Mouse (Mus musculus) neural tube, embryonic 13.5 days (tissue): ENCODE data around the gene Tgm2. TPM values are rescaled to one million over a fixed set of nuclear protein-coding genes. Genes with fewer than 3 reads are reported as not detected.

Source experiments
- ATAC-seq: fragments of 200-750 bp; cut with Nextera tagmentation; 2 replicates; pipeline ENCODE4 v1.8.0; 2017; ENCODE audit warnings: low read depth, mild to moderate bottlenecking, moderate TSS enrichment, moderate library complexity
- H3K27ac ChIP-seq: fragments of 300-500 bp; sonication (generic); replicated peaks from 2 replicates; pipeline ENCODE4 v1.5.1; 2015; ENCODE audit warnings: moderate library complexity, mild to moderate bottlenecking, inconsistent platforms
- H3K27me3 ChIP-seq: fragments of 300-500 bp; sonication (generic); 2 replicates; pipeline ENCODE4 v1.6.1; 2015; ENCODE audit warnings: mild to moderate bottlenecking, inconsistent platforms
- H3K36me3 ChIP-seq: fragments of 300-500 bp; sonication (generic); 2 replicates; pipeline ENCODE4 v1.6.1; 2015; ENCODE audit warnings: mild to moderate bottlenecking, inconsistent platforms
- H3K4me1 ChIP-seq: fragments of 300-500 bp; sonication (generic); replicated peaks from 2 replicates; pipeline ENCODE4 v1.6.1; 2015; ENCODE audit warnings: inconsistent platforms
- H3K4me2 ChIP-seq: fragments of 300-500 bp; sonication (generic); 2 replicates; pipeline ENCODE4 v1.6.1; 2015; ENCODE audit warnings: inconsistent platforms, mild to moderate bottlenecking, moderate library complexity
- H3K4me3 ChIP-seq: fragments of 300-500 bp; sonication (generic); 2 replicates; pipeline ENCODE4 v1.5.1; 2015; ENCODE audit warnings: mild to moderate bottlenecking, inconsistent platforms
- H3K9ac ChIP-seq: fragments of 300-500 bp; sonication (generic); 2 replicates; pipeline ENCODE4 v1.6.1; 2015; ENCODE audit warnings: moderate library complexity, mild to moderate bottlenecking, inconsistent platforms
- H3K9me3 ChIP-seq: fragments of 300-500 bp; sonication (generic); 2 replicates; pipeline ENCODE4 v1.6.1; 2016; ENCODE audit warnings: inconsistent platforms
- WGBS: fragments of 180-500 bp; shearing (Covaris S2); methylation state at CpG from one replicate; pipeline ENCODE4 v1.1.7; 2015; 5-methylcytosine and 5-hydroxymethylcytosine counted together
- polyA plus RNA-seq: library from polyadenylated mRNA; unstranded; fragments of >200 nt; fragmentation: Nextera tagmentation; extraction: Ambion mirVana; gene quantifications from 2 replicates; pipeline ENCODE4 v1.2.1, GENCODE M21; 2015

The Tgm2 gene
- polyA plus RNA-seq: 11.0 and 12.0 TPM in 2 replicates

GRCm38 (mm10) chr2:158146223-158146622 lies at the start of gene Tgm2:
TSS of gene Tgm2 (minus strand) at chr2:158146436.
- peak within 1 kb of the TSS; percentile 56 for H3K4me2 ChIP-seq
- H3K9ac ChIP-seq: peak within 1 kb of the TSS; percentile 53
- WGBS: 3% methylated on average over 26 of the region's 33 CpGs

GRCm38 (mm10) chr2:158194945-158195640 lies 48.9 kb upstream of the Tgm2 start:
- Histone ChIP-seq H3K9me3 (no peaks in the 10 kb centered on the region), H3K4me2 (no peak overlapping the region), H3K4me1 (peaks cover 40% of the 10 kb centered on the region), H3K36me3 (0 out of 2 replicates have a peak, but pooled peaks cover 4% of the 10 kb centered on the region), H3K27me3 (no peaks in the 10 kb centered on the region), H3K4me3 (no peak overlapping the region), H3K27ac (peak overlapping the region; percentile 74), H3K9ac (no peak overlapping the region)
- 13% methylated on average over 10 of the region's 10 CpGs for WGBS
- ATAC-seq: no peak

More at GRCm38 (mm10) chr2:158146223-158146622, at the start of gene Tgm2:
- H3K4me1 ChIP-seq: peaks cover 19% of the 10 kb centered on the region
- H3K27me3 ChIP-seq: peaks cover 12% of the 10 kb centered on the region
- H3K9me3 ChIP-seq: 0 out of 2 replicates have a peak, but pooled peaks cover 4% of the 10 kb centered on the region
- H3K27ac ChIP-seq: no peak within 1 kb of the TSS
- peak within 1 kb of the TSS; percentile 33 for H3K4me3 ChIP-seq
- no peaks in the 10 kb centered on the region for H3K36me3 ChIP-seq
- ATAC-seq: 0 out of 2 replicates have a peak, but pooled peaks have one; percentile 38

GRCm38 (mm10) chr2:158193611-158194336 lies 47.5 kb upstream of the Tgm2 start:
- peak overlapping the region; percentile 74 for H3K27ac ChIP-seq
- peak; percentile 54 for ATAC-seq
- H3K36me3 ChIP-seq: no peaks in the 10 kb centered on the region
- H3K9ac ChIP-seq: no peak overlapping the region
- 30% methylated on average over 10 of the region's 10 CpGs for WGBS
- no peak overlapping the region for H3K4me3 ChIP-seq
- H3K4me2 ChIP-seq: no peak overlapping the region
- H3K27me3 ChIP-seq: no peaks in the 10 kb centered on the region
- H3K4me1 ChIP-seq: peaks cover 44% of the 10 kb centered on the region
- no peaks in the 10 kb centered on the region for H3K9me3 ChIP-seq

- no peak overlapping the region for H3K4me3 ChIP-seq
These were observed 44.9 kb upstream of the Tgm2 start for GRCm38 (mm10) chr2:158191098-158191497.

GRCm38 (mm10) chr2:158189451-158189850 lies 43.2 kb upstream of the Tgm2 start:
- no peak overlapping the region for H3K27ac ChIP-seq
- no peak overlapping the region for H3K9ac ChIP-seq
- H3K36me3 ChIP-seq: no peaks in the 10 kb centered on the region
- H3K27me3 ChIP-seq: no peaks in the 10 kb centered on the region
- ATAC-seq: no peak
- no peak overlapping the region for H3K4me2 ChIP-seq
- peaks cover 48% of the 10 kb centered on the region for H3K4me1 ChIP-seq
- WGBS: 74% methylated on average over 11 of the region's 11 CpGs
- H3K4me3 ChIP-seq: no peak overlapping the region
- no peaks in the 10 kb centered on the region for H3K9me3 ChIP-seq

More at GRCm38 (mm10) chr2:158191098-158191497, 44.9 kb upstream of the Tgm2 start:
- 63% methylated on average over 7 of the region's 7 CpGs for WGBS
- H3K4me1 ChIP-seq: peaks cover 56% of the 10 kb centered on the region
- H3K9ac ChIP-seq: no peak overlapping the region
- no peak overlapping the region for H3K27ac ChIP-seq
- H3K36me3 ChIP-seq: no peaks in the 10 kb centered on the region
- no peak overlapping the region for H3K4me2 ChIP-seq
- no peaks in the 10 kb centered on the region for H3K27me3 ChIP-seq
- H3K9me3 ChIP-seq: no peaks in the 10 kb centered on the region
- ATAC-seq: no peak

- ATAC-seq: no peak
- Histone ChIP-seq H3K36me3 (no peaks in the 10 kb centered on the region), H3K4me2 (no peak overlapping the region), H3K4me3 (no peak overlapping the region), H3K27me3 (no peaks in the 10 kb centered on the region), H3K9me3 (no peaks in the 10 kb centered on the region), H3K4me1 (peaks cover 38% of the 10 kb centered on the region), H3K27ac (peak overlapping the region; percentile 57), H3K9ac (no peak overlapping the region)
- WGBS: 57% methylated on average over 11 of the region's 11 CpGs
These were observed 40.1 kb upstream of the Tgm2 start for GRCm38 (mm10) chr2:158186206-158186871.

- H3K9me3 ChIP-seq: no peaks in the 10 kb centered on the region
- no peak overlapping the region for H3K4me3 ChIP-seq
- H3K27me3 ChIP-seq: no peaks in the 10 kb centered on the region
- H3K4me1 ChIP-seq: peaks cover 49% of the 10 kb centered on the region
- no peak overlapping the region for H3K27ac ChIP-seq
- no peak overlapping the region for H3K4me2 ChIP-seq
- no peak overlapping the region for H3K9ac ChIP-seq
- ATAC-seq: no peak
- H3K36me3 ChIP-seq: no peaks in the 10 kb centered on the region
- 85% methylated on average over 8 of the region's 8 CpGs for WGBS
These were observed 37.0 kb upstream of the Tgm2 start for GRCm38 (mm10) chr2:158183266-158183665.

- H3K27ac ChIP-seq: peak overlapping the region; percentile 88
- no peaks in the 10 kb centered on the region for H3K36me3 ChIP-seq
- peak overlapping the region; percentile 13; the same call in 1 of the 2 replicates for H3K9ac ChIP-seq
- ATAC-seq: peak; percentile 33; the same call in 1 of the 2 replicates
- WGBS: 32% methylated on average over 6 of the region's 6 CpGs
- no peaks in the 10 kb centered on the region for H3K27me3 ChIP-seq
- H3K4me1 ChIP-seq: peaks cover 59% of the 10 kb centered on the region
- H3K9me3 ChIP-seq: no peaks in the 10 kb centered on the region
- H3K4me2 ChIP-seq: no peak overlapping the region
- H3K4me3 ChIP-seq: no peak overlapping the region
These were observed 35.7 kb upstream of the Tgm2 start for GRCm38 (mm10) chr2:158181932-158182331.

GRCm38 (mm10) chr2:158180797-158181196 lies 34.6 kb upstream of the Tgm2 start:
- ATAC-seq: no peak
- Histone ChIP-seq H3K4me2 (no peak overlapping the region), H3K4me3 (no peak overlapping the region), H3K36me3 (no peaks in the 10 kb centered on the region), H3K9ac (no peak overlapping the region), H3K4me1 (peaks cover 48% of the 10 kb centered on the region), H3K9me3 (no peaks in the 10 kb centered on the region), H3K27ac (peak overlapping the region; percentile 88), H3K27me3 (no peaks in the 10 kb centered on the region)
- 41% methylated on average over 9 of the region's 9 CpGs for WGBS

- Histone ChIP-seq H3K27ac (peak overlapping the region; percentile 55; the same call in 1 of the 2 replicates), H3K36me3 (no peaks in the 10 kb centered on the region), H3K4me1 (peaks cover 47% of the 10 kb centered on the region), H3K4me3 (peak overlapping the region; percentile 20), H3K27me3 (no peaks in the 10 kb centered on the region), H3K9ac (no peak overlapping the region), H3K9me3 (no peaks in the 10 kb centered on the region), H3K4me2 (peak overlapping the region; percentile 45)
- WGBS: 11% methylated on average over 18 of the region's 18 CpGs
- peak; percentile 2; the same call in 1 of the 2 replicates for ATAC-seq
These were observed 33.3 kb upstream of the Tgm2 start for GRCm38 (mm10) chr2:158179370-158180111.

- 13% methylated on average over 19 of the region's 19 CpGs for WGBS
- Histone ChIP-seq H3K9me3 (no peaks in the 10 kb centered on the region), H3K4me1 (peaks cover 47% of the 10 kb centered on the region), H3K4me3 (peak overlapping the region; percentile 20), H3K27ac (peak overlapping the region; percentile 55; the same call in 1 of the 2 replicates), H3K4me2 (peak overlapping the region; percentile 45), H3K9ac (0 out of 2 replicates have a peak overlapping the region, but pooled peaks have one; percentile 22), H3K36me3 (no peaks in the 10 kb centered on the region), H3K27me3 (no peaks in the 10 kb centered on the region)
- ATAC-seq: peak; percentile 22; the same call in 1 of the 2 replicates
These were observed 32.6 kb upstream of the Tgm2 start for GRCm38 (mm10) chr2:158178696-158179369.
